Mouse (Mus musculus) lung, postnatal 0 days (tissue): ENCODE measurements around the gene Nosip. TPM values are rescaled to one million over a fixed set of nuclear protein-coding genes. Genes with fewer than 3 reads are reported as not detected.

Source experiments
- ATAC-seq: fragments of 200-750 bp; cut with Nextera tagmentation; 2 replicates; pipeline ENCODE4 v1.8.0; 2017; ENCODE audit warnings: moderate library complexity
- DNase-seq: peaks from one replicate; pipeline ENCODE4 v3.0.0-alpha.2; 2016; ENCODE audit warnings: low spot score
- H3K27ac ChIP-seq: fragments of 300-500 bp; sonication (generic); 2 replicates; pipeline ENCODE4 v1.5.1; 2014; ENCODE audit warnings: antibody characterized with exemption, mild to moderate bottlenecking, low read length, mixed read lengths
- H3K27me3 ChIP-seq: fragments of 300-500 bp; sonication (generic); replicated peaks from 2 replicates; pipeline ENCODE4 v1.6.1; 2014; ENCODE audit warnings: low read length, mixed read lengths; ENCODE audit not compliant: insufficient read depth
- H3K36me3 ChIP-seq: fragments of 300-500 bp; sonication (generic); 2 replicates; pipeline ENCODE4 v1.6.1; 2014; ENCODE audit warnings: low read length, mixed read lengths; ENCODE audit not compliant: insufficient read depth
- H3K4me1 ChIP-seq: fragments of 300-500 bp; sonication (generic); 2 replicates; pipeline ENCODE4 v1.6.1; 2014; ENCODE audit warnings: antibody characterized with exemption, low read depth, low read length, mixed read lengths; ENCODE audit not compliant: insufficient read depth
- H3K4me2 ChIP-seq: fragments of 300-500 bp; sonication (generic); replicated peaks from 2 replicates; pipeline ENCODE4 v1.6.1; 2014; ENCODE audit warnings: low read depth, mild to moderate bottlenecking, low read length, moderate library complexity, mixed read lengths
- H3K4me3 ChIP-seq: fragments of 300-500 bp; sonication (generic); 2 replicates; pipeline ENCODE4 v1.5.1; 2014; ENCODE audit warnings: low read depth, low read length
- H3K9ac ChIP-seq: fragments of 300-500 bp; sonication (generic); replicated peaks from 2 replicates; pipeline ENCODE4 v1.6.1; 2014; ENCODE audit warnings: low read depth, mild to moderate bottlenecking
- H3K9me3 ChIP-seq: fragments of 300-500 bp; sonication (generic); 2 replicates; pipeline ENCODE4 v1.6.1; 2016; ENCODE audit warnings: low read length, mixed read lengths
- CTCF ChIP-seq: IDR thresholded peaks from 2 replicates; pipeline ENCODE4 v1.5.1; 2016; ENCODE audit warnings: antibody characterized with exemption, mild to moderate bottlenecking
- EP300 ChIP-seq: IDR thresholded peaks from 2 replicates; pipeline ENCODE4 v1.6.1; 2016; ENCODE audit warnings: antibody characterized with exemption, mild to moderate bottlenecking, control low read depth
- WGBS: fragments of 180-500 bp; shearing (Covaris S2); extraction: QIAGEN DNeasy Blood & Tissue Kit; methylation state at CpG from one replicate; pipeline ENCODE4 v1.1.7; 2014; 5-methylcytosine and 5-hydroxymethylcytosine counted together
- polyA plus RNA-seq: library from polyadenylated mRNA; unstranded; fragments of >200 nt; fragmentation: Nextera tagmentation; extraction: Ambion mirVana; gene quantifications from 2 replicates; pipeline ENCODE4 v1.2.1, GENCODE M21; 2015

Nosip gene
- polyA plus RNA-seq, 1 experiment from 2014 or later: 62.8 TPM

DNA sequence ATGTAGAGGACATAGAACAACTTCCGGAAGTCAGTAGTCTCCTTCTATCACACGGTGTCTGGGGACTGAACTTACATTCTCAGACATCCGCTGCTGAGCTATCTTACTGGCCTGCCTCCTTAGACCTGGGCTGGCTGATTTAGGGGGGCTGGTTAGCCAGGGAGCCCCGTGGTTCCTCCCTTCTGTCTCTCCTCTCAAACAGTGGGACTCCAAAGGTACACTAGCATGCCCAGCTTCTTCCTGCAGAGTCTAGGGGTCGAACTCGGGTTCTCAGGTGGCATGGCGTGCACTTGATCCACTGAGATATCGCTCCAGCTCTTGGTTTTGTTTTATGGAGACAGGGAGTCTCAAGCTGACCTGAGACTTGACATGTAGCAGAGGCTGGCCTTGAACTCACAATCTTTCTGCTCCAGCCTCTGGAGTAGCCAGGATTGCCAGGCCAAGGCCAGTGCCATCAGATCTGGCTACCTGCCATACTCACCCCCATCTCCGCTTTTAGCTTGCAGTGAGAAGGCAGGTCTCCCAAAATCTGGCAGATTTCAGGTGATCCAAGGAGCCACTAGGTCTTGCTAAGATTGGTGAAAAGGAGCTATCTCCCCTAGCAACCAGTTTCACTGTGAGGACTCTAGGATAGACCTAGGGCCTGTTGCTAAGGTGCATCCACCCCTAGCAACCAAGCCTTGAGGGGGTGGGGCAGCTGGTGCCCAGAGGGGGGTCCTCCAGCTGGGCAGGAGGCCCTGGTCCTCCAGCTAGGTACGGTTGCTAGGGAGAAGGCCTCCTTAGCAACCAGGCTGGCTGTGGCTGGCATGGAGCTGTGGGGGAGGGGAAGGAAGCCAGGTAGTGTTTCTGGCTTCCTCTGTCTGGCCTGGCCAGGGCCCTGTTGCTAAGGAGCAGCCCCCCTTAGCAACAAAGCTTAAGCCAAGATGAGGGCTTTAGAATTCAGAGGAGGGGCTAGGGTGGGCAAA, 3.3 kb upstream of the Nosip start:
- WGBS: 71% methylated on average over 10 of the region's 10 CpGs
- no peak overlapping the region for H3K27ac ChIP-seq
- no peak for ATAC-seq
- TF ChIP-seq EP300 (no peak), CTCF (no peak)
- H3K36me3 ChIP-seq: 0 out of 2 replicates have a peak, but pooled peaks cover 4% of the 10 kb centered on the region
- H3K9ac ChIP-seq: no peak overlapping the region
- no peak for DNase-seq
- no peak overlapping the region for H3K4me3 ChIP-seq
- no peaks in the 10 kb centered on the region; the same call in 1 of the 2 replicates for H3K4me1 ChIP-seq
- no peaks in the 10 kb centered on the region for H3K9me3 ChIP-seq
- no peak overlapping the region for H3K4me2 ChIP-seq
- H3K27me3 ChIP-seq: no peaks in the 10 kb centered on the region

DNA sequence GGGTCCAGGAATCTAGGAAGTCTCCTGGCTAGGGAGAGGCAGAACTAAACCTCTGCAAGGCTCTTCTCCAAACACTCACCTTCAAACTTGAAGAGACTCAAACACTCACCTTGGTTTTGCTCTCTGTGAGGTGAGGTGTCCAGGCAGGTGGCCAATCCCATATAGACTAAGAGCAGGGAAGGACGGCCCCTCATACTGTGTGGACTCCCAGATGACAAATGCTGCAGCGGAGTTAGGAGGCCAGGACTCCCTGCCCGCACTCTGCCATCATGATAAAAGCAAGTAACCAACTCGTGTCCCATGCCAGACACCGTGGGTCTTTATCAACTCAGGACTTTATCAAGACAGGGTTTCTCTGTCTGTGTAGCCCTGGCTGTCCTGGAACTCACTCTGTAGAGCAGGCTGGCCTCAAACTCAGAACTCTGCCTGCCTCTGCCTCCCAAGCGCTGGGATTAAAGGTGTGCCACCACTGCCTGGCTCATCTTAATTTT, 1.6 kb upstream of the Nosip start:
- H3K4me1 ChIP-seq: no peaks in the 10 kb centered on the region; the same call in 1 of the 2 replicates
- H3K27me3 ChIP-seq: no peaks in the 10 kb centered on the region
- no peaks in the 10 kb centered on the region for H3K9me3 ChIP-seq
- H3K36me3 ChIP-seq: 0 out of 2 replicates have a peak, but pooled peaks cover 4% of the 10 kb centered on the region
- DNase-seq (no peak), ATAC-seq (no peak)
- no peak for TF ChIP-seq CTCF
- TF ChIP-seq EP300: no peak
- H3K9ac ChIP-seq: no peak overlapping the region
- no peak overlapping the region; the same call in 1 of the 2 replicates for H3K4me2 ChIP-seq
- 86% methylated on average over 6 of the region's 6 CpGs for WGBS
- H3K27ac ChIP-seq: no peak overlapping the region
- no peak overlapping the region; the same call in 1 of the 2 replicates for H3K4me3 ChIP-seq

DNA sequence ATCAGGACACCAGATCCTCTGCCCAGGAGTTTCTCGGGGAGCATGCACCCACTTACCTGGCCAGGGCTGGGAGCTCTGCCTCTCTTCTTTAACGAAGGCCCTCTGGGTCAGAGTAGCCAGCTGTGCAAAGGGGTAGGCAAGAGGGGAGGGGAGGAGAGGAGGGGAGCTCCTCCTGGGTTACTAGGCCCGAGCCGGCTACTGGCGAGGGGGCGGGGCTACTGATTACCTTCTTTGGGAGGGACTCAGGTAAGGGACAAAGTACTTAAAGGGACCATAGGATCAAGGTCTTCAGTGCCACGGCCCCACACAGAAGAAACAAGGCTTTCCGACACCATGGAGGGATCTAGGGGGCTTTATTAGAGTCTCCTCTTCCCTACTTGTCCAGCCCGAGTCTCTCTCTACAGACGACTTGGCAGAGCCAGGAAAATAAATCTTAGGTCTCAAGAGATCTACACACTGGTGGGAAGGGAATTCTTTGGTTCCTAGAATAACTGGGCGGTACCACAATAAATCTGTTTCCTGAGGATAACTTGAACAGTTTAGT, 625 bp upstream of the Nosip start:
- peak overlapping the region; percentile 63 for H3K4me3 ChIP-seq
- H3K27ac ChIP-seq: peak overlapping the region; percentile 90
- H3K9me3 ChIP-seq: no peaks in the 10 kb centered on the region
- no peaks in the 10 kb centered on the region; the same call in 1 of the 2 replicates for H3K4me1 ChIP-seq
- 14% methylated on average over 11 of the region's 11 CpGs for WGBS
- H3K36me3 ChIP-seq: 0 out of 2 replicates have a peak, but pooled peaks cover 4% of the 10 kb centered on the region
- no peaks in the 10 kb centered on the region for H3K27me3 ChIP-seq
- H3K9ac ChIP-seq: peak overlapping the region; percentile 53
- TF ChIP-seq EP300: no peak
- no peak for TF ChIP-seq CTCF
- H3K4me2 ChIP-seq: peak overlapping the region; percentile 57
- DNase-seq (peak; percentile 81), ATAC-seq (peak; percentile 45)

DNA sequence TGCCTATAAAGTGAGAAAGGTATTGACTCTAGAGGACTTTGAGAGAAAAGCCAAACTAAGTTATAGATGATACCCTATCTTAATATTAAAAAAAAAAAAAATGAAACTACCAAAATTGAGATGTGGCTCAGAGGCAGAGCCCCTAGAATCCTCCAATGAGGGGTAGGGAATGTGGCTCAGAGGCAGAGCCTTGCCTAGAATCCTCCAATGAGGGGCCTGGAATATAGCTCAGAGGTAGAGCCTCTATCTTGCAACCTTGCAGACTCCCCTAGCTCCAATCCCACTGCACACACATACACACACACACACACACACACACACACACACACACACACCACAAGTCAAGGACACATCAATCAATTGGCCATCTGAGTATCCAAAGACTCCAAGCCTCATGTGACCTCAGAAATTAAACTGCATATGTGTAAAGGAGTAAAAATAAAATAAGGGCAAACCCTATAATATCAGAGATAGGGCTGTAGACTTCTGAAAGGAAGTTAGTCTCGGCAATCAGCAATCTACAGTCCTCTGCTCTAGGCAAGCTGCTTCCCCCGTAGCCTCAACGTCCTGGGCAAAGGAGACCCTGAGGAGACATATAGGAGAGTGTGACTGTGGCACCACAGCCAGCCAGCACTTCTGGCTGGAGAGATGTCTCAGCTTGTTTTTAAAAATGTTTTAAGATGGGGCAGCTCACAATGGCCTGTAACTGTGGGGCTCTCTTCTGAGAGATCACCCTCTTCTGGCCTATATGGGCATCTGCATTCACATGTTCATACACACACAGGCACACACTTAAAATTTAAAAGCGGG, 5.2 kb downstream of the Nosip start:
- Histone ChIP-seq H3K4me2 (no peak overlapping the region), H3K36me3 (no peaks in the 10 kb centered on the region; the same call in 1 of the 2 replicates), H3K4me1 (no peaks in the 10 kb centered on the region), H3K27me3 (no peaks in the 10 kb centered on the region), H3K9ac (no peak overlapping the region), H3K4me3 (no peak overlapping the region), H3K9me3 (no peaks in the 10 kb centered on the region), H3K27ac (no peak overlapping the region)
- no peak for DNase-seq
- WGBS: 77% methylated on average over 4 of the region's 4 CpGs
- peak; percentile 41 for ATAC-seq
- TF ChIP-seq CTCF: no peak
- TF ChIP-seq EP300: no peak

DNA sequence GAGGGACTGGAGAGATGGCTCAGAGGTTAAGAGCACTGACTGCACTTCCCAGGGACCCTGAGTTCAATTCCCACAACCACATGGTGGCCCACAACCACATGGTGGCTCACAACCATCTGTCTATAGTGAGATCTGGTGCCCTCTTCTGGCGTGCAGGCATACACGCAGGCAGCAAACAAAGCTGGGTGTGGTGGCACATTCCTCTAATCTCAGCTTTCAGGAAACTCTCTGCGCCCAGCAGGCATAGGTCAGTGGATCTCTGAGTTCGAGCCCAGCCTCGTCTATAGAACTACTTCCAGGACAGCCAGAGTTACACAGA, 5.7 kb downstream of the Nosip start:
- H3K9me3 ChIP-seq: no peaks in the 10 kb centered on the region
- DNase-seq: peak; percentile 74
- ATAC-seq: peak; percentile 70
- H3K27me3 ChIP-seq: no peaks in the 10 kb centered on the region
- H3K36me3 ChIP-seq: no peaks in the 10 kb centered on the region; the same call in 1 of the 2 replicates
- 15% methylated on average over 5 of the region's 5 CpGs for WGBS
- H3K4me3 ChIP-seq: no peak overlapping the region
- H3K4me2 ChIP-seq: no peak overlapping the region
- peak; percentile 90 for TF ChIP-seq CTCF
- no peak for TF ChIP-seq EP300
- H3K27ac ChIP-seq: no peak overlapping the region
- H3K4me1 ChIP-seq: no peaks in the 10 kb centered on the region
- H3K9ac ChIP-seq: no peak overlapping the region
